Mouse (Mus musculus): Measurements from ENCODE around the gene Maff. TPM values are rescaled to one million over a fixed set of nuclear protein-coding genes. Genes with fewer than 3 reads are reported as not detected.
A peak's percentile ranks its signal among the peaks of the same experiment; 100 is the strongest.

The Maff gene
- total RNA-seq, 2 experiments from 2014 or later, result 3.4 to 4.0 TPM

DNA sequence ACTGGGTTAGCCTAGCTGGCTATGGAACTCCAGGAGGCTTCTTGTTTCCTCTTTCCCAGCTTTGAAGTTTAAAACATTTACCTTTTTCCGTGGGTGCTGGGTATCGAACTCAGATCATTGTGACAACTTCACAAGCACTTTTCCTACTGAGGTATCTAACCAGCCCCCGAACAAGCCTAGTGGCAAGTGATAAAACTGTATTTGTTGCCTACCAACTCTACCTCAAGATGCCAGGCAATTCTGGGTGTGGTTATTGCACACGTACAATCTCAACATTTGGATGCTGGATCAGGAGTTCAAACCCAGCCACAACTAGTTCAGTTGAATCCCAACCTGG is 17.5 kb upstream of the Maff start:
- intact Hi-C loops (cut with DNase I), result no loop called here

DNA sequence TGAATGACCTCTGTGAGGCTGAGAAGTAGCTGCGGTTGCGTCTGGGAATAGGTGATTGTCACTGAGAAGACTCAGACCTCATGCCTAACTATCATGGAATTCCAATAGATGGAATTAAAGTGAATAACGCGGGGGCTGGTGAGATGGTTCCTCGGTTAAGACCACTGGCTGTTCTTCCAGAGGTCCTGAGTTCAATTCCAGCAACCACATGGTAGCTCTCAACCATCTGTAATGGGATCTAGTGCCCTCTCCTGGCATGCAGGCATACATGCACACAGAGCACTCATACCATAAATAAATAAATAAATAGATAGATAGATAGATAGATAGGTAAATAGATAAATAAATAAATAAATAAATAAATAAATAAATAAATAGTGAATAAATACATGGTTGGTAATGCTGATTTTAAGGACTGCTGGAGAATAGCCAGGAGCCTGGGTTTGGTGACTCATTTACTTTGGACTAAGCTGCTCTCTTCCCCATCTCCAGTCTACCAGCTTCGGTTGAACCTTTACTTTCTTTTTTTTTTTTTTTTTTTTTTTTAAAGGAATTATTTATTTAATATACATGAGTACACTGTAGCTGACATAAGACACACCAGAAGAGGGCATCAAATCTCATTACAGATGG is 17.0 kb upstream of the Maff start:
- DNase-seq, result no peak
- intact Hi-C loops (cut with DNase I), result no loop called here

More for the DNA sequence above, 17.5 kb upstream of the Maff start:
- DNase-seq, result no peak

DNA sequence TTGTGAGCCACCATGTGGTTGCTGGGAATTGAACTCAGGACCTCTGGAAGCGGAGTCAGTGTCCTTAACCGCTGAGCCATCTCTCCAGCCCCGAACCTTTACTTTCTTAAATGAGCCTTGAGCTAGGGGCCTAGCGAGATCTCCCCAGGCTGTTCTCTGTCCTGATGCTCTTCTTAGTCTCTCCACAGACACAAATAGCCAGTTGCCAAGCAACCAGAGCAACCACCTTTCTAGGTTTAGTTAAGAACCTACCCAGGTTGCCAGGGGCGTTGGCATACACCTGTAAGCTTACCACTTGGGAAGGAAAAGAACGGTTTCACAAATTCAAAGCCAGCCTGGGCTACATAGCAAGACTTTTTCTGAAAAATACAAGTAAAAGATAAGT is 16.4 kb upstream of the Maff start:
- DNase-seq, result no peak
- intact Hi-C loops (cut with DNase I), result no loop called here

DNA sequence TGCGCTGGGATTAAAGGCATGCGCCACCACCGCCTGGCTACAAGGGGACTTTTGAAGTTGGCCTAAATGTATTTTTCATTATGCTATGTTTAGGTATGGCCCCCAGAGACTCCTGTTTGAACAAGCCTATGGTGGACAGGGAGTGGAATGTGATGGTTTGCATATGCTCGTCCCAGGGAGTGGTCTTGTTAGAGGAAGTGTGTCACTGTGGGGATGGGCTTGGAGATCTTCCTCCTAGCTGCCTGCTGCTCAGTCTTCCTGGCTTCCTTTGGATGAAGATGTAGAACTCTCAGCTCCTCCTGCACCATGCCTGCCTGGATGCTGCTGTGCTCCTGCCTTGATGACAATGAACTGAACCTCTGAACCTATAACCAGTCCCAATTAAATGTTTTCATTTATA is 15.9 kb upstream of the Maff start:
- intact Hi-C loops (cut with DNase I), result no loop called here
- no peak for DNase-seq

DNA sequence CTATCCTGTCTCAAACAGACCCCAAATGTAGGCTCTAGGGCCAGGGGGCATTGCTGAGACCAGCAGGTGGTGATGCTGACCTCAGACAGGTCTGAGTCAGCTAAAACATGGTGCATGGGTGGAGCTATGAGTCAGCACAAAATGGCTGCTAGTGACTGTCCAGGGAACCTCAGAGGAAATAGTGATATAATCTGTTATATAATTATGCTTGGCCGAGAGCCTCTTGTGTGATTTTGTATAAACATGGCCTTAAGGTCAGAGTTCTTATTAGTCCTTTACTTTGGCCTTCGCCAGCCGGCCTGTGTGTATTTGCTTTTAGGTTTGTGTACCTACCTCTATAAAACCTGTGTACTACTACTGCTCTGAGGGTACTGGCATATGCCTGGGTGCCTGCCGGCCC is 13.0 kb upstream of the Maff start:
- no peak for DNase-seq
- intact Hi-C loops (cut with DNase I), result no loop called here

DNA sequence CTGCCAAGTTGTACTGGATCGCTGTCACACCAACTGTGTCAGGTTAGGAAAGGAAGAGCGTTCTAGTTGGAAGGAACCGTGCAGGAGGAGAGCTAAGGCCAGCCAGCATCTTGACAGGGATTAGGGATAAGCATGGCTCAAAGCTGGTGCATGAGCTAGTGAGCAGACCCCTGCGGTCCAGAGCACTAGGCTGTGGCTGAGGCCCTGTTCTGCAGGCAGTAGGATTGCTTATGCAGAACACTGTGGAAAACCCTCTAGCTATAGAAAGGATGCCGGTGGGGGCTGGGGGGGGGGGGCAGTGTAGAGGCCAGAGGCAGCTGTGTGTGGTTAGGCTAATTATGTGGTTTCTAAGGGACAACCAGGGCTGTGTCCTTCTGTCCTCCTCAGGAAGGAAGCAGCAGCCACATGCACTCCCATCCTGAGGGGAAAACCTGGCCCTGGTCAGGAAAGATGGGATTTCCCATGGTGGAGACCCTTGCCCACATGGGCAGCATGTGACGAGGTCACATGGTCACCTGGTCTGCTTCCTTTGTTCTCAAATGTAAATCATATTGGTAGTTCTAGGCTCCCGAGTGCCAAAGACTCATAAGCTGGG is 11.3 kb upstream of the Maff start:
- intact Hi-C loops (cut with DNase I), result no loop called here
- no peak for DNase-seq

GRCm38 (mm10) chr15:79338978-79339377 is 7.4 kb upstream of the Maff start:
- intact Hi-C loops (cut with DNase I), result no loop called here

GRCm38 (mm10) chr15:79342641-79343337 is 3.6 kb upstream of the Maff start:
- no peak for DNase-seq
- intact Hi-C loops (cut with DNase I), result no loop called here

More at GRCm38 (mm10) chr15:79338978-79339377, 7.4 kb upstream of the Maff start:
- DNase-seq, result no peak

GRCm38 (mm10) chr15:79344627-79345026 is 1.8 kb upstream of the Maff start:
- intact Hi-C loops (cut with DNase I), result no loop called here
- DNase-seq, result no peak

DNA sequence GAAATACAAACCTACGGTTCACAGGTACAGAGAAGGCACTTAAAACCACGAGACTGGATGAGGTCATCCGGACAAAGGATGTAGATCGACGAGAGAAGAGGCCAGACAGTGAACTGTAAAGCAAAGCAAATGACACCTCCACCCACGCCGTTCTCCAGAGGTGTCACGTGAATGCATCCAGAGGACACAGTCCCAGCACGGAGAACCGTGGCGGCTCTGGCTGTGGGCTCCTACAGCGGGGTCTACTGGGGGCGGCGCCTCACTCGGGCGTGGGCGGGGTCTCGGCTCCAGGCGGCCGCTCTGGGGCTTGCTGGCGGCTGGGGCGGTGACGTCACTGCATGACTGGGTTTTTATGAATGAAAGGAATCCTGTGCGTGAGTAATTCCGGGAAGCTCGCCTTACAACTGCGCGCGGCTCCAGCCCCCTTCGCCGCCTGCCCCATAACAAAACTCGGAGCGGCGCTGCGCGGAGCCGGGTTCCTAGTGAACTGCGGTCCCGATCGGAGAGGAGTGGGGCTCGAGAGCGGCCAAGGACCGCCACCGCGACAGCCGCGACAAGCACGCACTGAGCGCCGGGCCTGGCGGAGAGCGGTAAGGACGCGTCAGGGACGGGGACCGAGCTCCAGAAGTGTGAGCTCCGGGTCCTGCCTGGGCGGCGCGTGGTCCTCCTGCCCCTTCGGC is 884 bp downstream of the Maff start:
- DNase-seq, result peak; percentile 81 to 83
- intact Hi-C loops (cut with DNase I), result no loop called here

GRCm38 (mm10) chr15:79347845-79348506 is 1.6 kb downstream of the Maff start:
- intact Hi-C loops (cut with DNase I), result no loop called here
- peak; percentile 56 to 73 for DNase-seq

GRCm38 (mm10) chr15:79348651-79349050 is 2.2 kb downstream of the Maff start:
- intact Hi-C loops (cut with DNase I), result no loop called here
- no peak for DNase-seq

DNA sequence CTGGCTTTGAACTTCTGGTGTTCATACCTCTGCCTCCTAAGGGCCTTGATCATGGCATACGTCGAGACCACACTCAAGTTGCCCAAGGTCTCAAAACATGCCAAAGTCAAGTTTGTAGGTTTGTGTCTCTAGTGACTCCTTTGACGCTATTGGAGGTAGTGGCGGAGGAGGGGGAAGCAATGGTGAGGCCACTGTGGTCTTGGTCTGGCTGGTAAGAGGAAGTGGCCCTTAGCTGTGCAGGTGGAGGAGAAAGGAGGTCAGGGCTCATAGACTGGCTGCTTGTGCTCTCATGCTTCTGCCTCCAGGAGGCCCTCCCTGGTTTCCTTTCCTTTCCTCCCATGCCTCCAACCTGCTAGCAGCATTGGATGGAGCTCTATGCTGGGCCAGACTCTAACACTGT is 4.4 kb downstream of the Maff start:
- no peak for DNase-seq
- intact Hi-C loops (cut with DNase I), result no loop called here

DNA sequence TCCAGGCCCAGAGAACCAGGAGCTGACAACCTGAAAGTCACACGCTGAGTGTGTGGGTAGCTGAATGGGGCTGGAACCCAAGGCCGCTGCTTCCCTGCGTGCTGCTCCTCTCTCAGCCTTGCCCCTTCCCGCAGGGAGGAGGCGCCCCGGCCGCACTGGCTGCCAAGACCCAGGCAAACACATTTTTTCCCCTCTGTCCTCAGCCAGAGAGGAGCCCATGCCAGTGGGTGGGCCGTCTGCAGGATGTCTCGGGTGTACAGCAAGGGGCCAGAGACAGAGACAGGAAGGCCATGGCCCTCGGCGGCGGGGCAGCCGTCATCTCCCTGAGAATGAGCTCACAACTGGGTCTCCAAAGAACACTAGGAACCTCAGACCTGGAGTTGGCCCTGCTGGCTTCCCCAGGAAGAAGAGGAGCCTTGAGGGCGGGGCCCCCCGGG is 4.9 kb downstream of the Maff start:
- intact Hi-C loops (cut with DNase I), result no loop called here
- DNase-seq, result peak; percentile 59 to 75

- intact Hi-C loops (cut with DNase I), result no loop called here
- no peak for DNase-seq
Observed at GRCm38 (mm10) chr15:79352479-79352878, 6.1 kb downstream of the Maff start.

GRCm38 (mm10) chr15:79353690-79354305 is 7.4 kb downstream of the Maff start:
- DNase-seq, result no peak
- intact Hi-C loops (cut with DNase I), result no loop called here

DNA sequence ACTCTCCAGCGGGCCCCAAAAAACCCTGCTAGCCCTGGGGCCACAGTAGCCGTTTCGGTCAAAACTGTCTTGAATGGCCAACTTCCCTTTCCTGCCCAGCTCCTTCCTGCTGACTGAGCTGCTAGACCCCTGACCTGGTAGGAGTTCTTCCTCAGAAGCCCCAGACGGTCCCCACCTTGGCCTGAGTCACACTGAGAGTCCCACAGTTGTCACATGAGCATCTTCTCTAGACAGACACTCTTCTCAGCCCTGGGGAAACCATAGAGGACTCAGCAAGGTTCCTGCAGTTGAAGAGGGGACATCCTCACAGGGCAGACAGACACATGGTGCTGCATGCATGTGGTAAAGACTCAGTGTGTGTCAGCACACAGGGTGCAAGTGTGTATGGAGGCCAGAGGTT is 8.2 kb downstream of the Maff start:
- no peak for DNase-seq

DNA sequence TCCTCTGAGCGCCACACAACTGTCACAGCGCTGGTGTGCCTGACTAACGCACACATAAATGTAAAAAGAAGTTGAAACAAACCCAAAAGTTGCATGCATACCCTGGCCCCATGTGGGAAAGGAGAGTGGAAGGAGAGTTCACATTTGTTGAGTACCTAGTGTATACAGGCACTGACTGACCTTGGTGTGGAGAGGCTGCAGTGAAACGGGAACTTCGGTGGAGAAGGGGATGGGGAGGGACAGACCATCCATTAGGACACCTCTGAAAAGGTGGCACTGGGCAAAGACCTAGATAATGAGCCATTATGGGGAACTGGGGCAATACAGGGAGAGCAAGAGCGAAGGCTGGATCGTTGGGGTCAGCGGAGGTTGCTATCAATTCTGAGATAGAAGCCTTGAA is 10.1 kb downstream of the Maff start:
- DNase-seq, result no peak
- intact Hi-C loops (cut with DNase I), result no loop called here

More for the DNA sequence above, 8.2 kb downstream of the Maff start:
- intact Hi-C loops (cut with DNase I), result no loop called here

GRCm38 (mm10) chr15:79357036-79357911 is 10.9 kb downstream of the Maff start:
- DNase-seq, result peak in 1 of 2 experiments; percentile 44
- intact Hi-C loops (cut with DNase I), result no loop called here
